Mouse (Mus musculus): ENCODE results near the gene Plscr2. TPM values are rescaled to one million over a fixed set of nuclear protein-coding genes. Genes with fewer than 3 reads are reported as not detected.
"Not testable (repeated sequence)": the region's sequence is repeated elsewhere in the genome, so short reads cannot be mapped to it uniquely, and the experiment has no call there.

Plscr2 gene
- polyA plus RNA-seq, 1 experiment from 2014 or later = 1.4 TPM

- DNase-seq (ENCODE audit: low spot score); H3K4me3 ChIP-seq (ENCODE audit: low read depth, low read length); H3K27ac ChIP-seq (ENCODE audit: low read depth, low read length); H3K36me3 ChIP-seq (ENCODE audit: control insufficient read depth, insufficient read depth, low read length); H3K9ac ChIP-seq (ENCODE audit: low read depth, low read length); H3K4me1 ChIP-seq (replicated peaks; ENCODE audit: control insufficient read depth, insufficient read depth, low read length); ATAC-seq (ENCODE audit: low FRiP score); H3K27me3 ChIP-seq (ENCODE audit: control insufficient read depth, insufficient read depth, low read length); H3K9me3 ChIP-seq (ENCODE audit: control insufficient read depth, low read length); H3K4me2 ChIP-seq (replicated peaks; ENCODE audit: low read depth, low read length): not testable (repeated sequence)
- WGBS = 69% methylated on average over 9 of the region's 9 CpGs
These were observed 50.5 kb downstream of the Plscr2 start for GRCm38 (mm10) chr9:92325936-92326335.

GRCm38 (mm10) chr9:92326813-92327212 is 51.4 kb downstream of the Plscr2 start:
- Histone ChIP-seq H3K4me3 (ENCODE audit: low read depth, low read length) (no peak overlapping the region), H3K9me3 (ENCODE audit: control insufficient read depth, low read length) (no peaks in the 10 kb centered on the region), H3K4me2 (replicated peaks; ENCODE audit: low read depth, low read length) (no peak overlapping the region), H3K27ac (ENCODE audit: low read depth, low read length) (no peak overlapping the region), H3K9ac (ENCODE audit: low read depth, low read length) (no peak overlapping the region), H3K27me3 (ENCODE audit: control insufficient read depth, insufficient read depth, low read length) (no peaks in the 10 kb centered on the region), H3K4me1 (replicated peaks; ENCODE audit: control insufficient read depth, insufficient read depth, low read length) (no peaks in the 10 kb centered on the region), H3K36me3 (ENCODE audit: control insufficient read depth, insufficient read depth, low read length) (no peaks in the 10 kb centered on the region)
- ATAC-seq (ENCODE audit: low FRiP score) (no peak), DNase-seq (ENCODE audit: low spot score) (no peak)
- WGBS = 89% methylated on average over 4 of the region's 4 CpGs

- H3K9me3 ChIP-seq (ENCODE audit: control insufficient read depth, low read length) = no peaks in the 10 kb centered on the region
- H3K4me1 ChIP-seq (replicated peaks; ENCODE audit: control insufficient read depth, insufficient read depth, low read length) = no peaks in the 10 kb centered on the region
- H3K4me2 ChIP-seq (replicated peaks; ENCODE audit: low read depth, low read length) = no peak overlapping the region
- H3K27ac ChIP-seq (ENCODE audit: low read depth, low read length) = no peak overlapping the region
- DNase-seq (ENCODE audit: low spot score) (no peak), ATAC-seq (ENCODE audit: low FRiP score) (no peak)
- 94% methylated on average over 4 of the region's 4 CpGs for WGBS
- no peaks in the 10 kb centered on the region for H3K36me3 ChIP-seq (ENCODE audit: control insufficient read depth, insufficient read depth, low read length)
- H3K9ac ChIP-seq (ENCODE audit: low read depth, low read length) = no peak overlapping the region
- no peaks in the 10 kb centered on the region for H3K27me3 ChIP-seq (ENCODE audit: control insufficient read depth, insufficient read depth, low read length)
- no peak overlapping the region for H3K4me3 ChIP-seq (ENCODE audit: low read depth, low read length)
These were observed 56.0 kb downstream of the Plscr2 start for GRCm38 (mm10) chr9:92331383-92331782.

- Histone ChIP-seq H3K27ac (ENCODE audit: low read depth, low read length) (no peak overlapping the region), H3K4me3 (ENCODE audit: low read depth, low read length) (no peak overlapping the region), H3K36me3 (ENCODE audit: control insufficient read depth, insufficient read depth, low read length) (no peaks in the 10 kb centered on the region), H3K27me3 (ENCODE audit: control insufficient read depth, insufficient read depth, low read length) (no peaks in the 10 kb centered on the region), H3K4me2 (replicated peaks; ENCODE audit: low read depth, low read length) (no peak overlapping the region), H3K9me3 (ENCODE audit: control insufficient read depth, low read length) (no peaks in the 10 kb centered on the region), H3K4me1 (replicated peaks; ENCODE audit: control insufficient read depth, insufficient read depth, low read length) (no peaks in the 10 kb centered on the region), H3K9ac (ENCODE audit: low read depth, low read length) (no peak overlapping the region)
- ATAC-seq (ENCODE audit: low FRiP score) (no peak), DNase-seq (ENCODE audit: low spot score) (no peak)
- 96% methylated on average over 10 of the region's 10 CpGs for WGBS
These were observed 59.4 kb downstream of the Plscr2 start for GRCm38 (mm10) chr9:92334845-92335244.

GRCm38 (mm10) chr9:92335277-92335818 is 59.9 kb downstream of the Plscr2 start:
- Histone ChIP-seq H3K9me3 (ENCODE audit: control insufficient read depth, low read length) (no peaks in the 10 kb centered on the region), H3K4me1 (replicated peaks; ENCODE audit: control insufficient read depth, insufficient read depth, low read length) (no peaks in the 10 kb centered on the region), H3K36me3 (ENCODE audit: control insufficient read depth, insufficient read depth, low read length) (no peaks in the 10 kb centered on the region), H3K4me3 (ENCODE audit: low read depth, low read length) (no peak overlapping the region), H3K27ac (ENCODE audit: low read depth, low read length) (no peak overlapping the region), H3K4me2 (replicated peaks; ENCODE audit: low read depth, low read length) (no peak overlapping the region), H3K9ac (ENCODE audit: low read depth, low read length) (no peak overlapping the region), H3K27me3 (ENCODE audit: control insufficient read depth, insufficient read depth, low read length) (no peaks in the 10 kb centered on the region)
- DNase-seq (ENCODE audit: low spot score) (no peak), ATAC-seq (ENCODE audit: low FRiP score) (no peak)
- 90% methylated on average over 6 of the region's 6 CpGs for WGBS

- H3K27ac ChIP-seq (ENCODE audit: low read depth, low read length) = no peak overlapping the region
- H3K4me1 ChIP-seq (replicated peaks; ENCODE audit: control insufficient read depth, insufficient read depth, low read length) = no peaks in the 10 kb centered on the region
- 96% methylated on average over 1 of the region's 1 CpGs for WGBS
- H3K9me3 ChIP-seq (ENCODE audit: control insufficient read depth, low read length) = no peaks in the 10 kb centered on the region
- no peak overlapping the region for H3K4me3 ChIP-seq (ENCODE audit: low read depth, low read length)
- no peaks in the 10 kb centered on the region for H3K36me3 ChIP-seq (ENCODE audit: control insufficient read depth, insufficient read depth, low read length)
- no peaks in the 10 kb centered on the region for H3K27me3 ChIP-seq (ENCODE audit: control insufficient read depth, insufficient read depth, low read length)
- DNase-seq (ENCODE audit: low spot score) = no peak
- ATAC-seq (ENCODE audit: low FRiP score) = no peak
- H3K4me2 ChIP-seq (replicated peaks; ENCODE audit: low read depth, low read length) = no peak overlapping the region
- H3K9ac ChIP-seq (ENCODE audit: low read depth, low read length) = no peak overlapping the region
These were observed 61.7 kb downstream of the Plscr2 start for GRCm38 (mm10) chr9:92337063-92337462.

- Histone ChIP-seq H3K36me3 (ENCODE audit: control insufficient read depth, insufficient read depth, low read length) (no peaks in the 10 kb centered on the region), H3K27ac (ENCODE audit: low read depth, low read length) (no peak overlapping the region), H3K4me1 (replicated peaks; ENCODE audit: control insufficient read depth, insufficient read depth, low read length) (no peaks in the 10 kb centered on the region), H3K27me3 (ENCODE audit: control insufficient read depth, insufficient read depth, low read length) (no peaks in the 10 kb centered on the region), H3K4me2 (replicated peaks; ENCODE audit: low read depth, low read length) (no peak overlapping the region), H3K9me3 (ENCODE audit: control insufficient read depth, low read length) (no peaks in the 10 kb centered on the region), H3K4me3 (ENCODE audit: low read depth, low read length) (no peak overlapping the region), H3K9ac (ENCODE audit: low read depth, low read length) (no peak overlapping the region)
- ATAC-seq (ENCODE audit: low FRiP score) (no peak), DNase-seq (ENCODE audit: low spot score) (no peak)
- 92% methylated on average over 3 of the region's 3 CpGs for WGBS
These were observed 62.3 kb downstream of the Plscr2 start for GRCm38 (mm10) chr9:92337661-92338060.

- no peak overlapping the region for H3K9ac ChIP-seq (ENCODE audit: low read depth, low read length)
- no peaks in the 10 kb centered on the region for H3K36me3 ChIP-seq (ENCODE audit: control insufficient read depth, insufficient read depth, low read length)
- WGBS = 89% methylated on average over 1 of the region's 1 CpGs
- no peaks in the 10 kb centered on the region for H3K4me1 ChIP-seq (replicated peaks; ENCODE audit: control insufficient read depth, insufficient read depth, low read length)
- no peaks in the 10 kb centered on the region for H3K27me3 ChIP-seq (ENCODE audit: control insufficient read depth, insufficient read depth, low read length)
- no peak overlapping the region for H3K27ac ChIP-seq (ENCODE audit: low read depth, low read length)
- H3K4me2 ChIP-seq (replicated peaks; ENCODE audit: low read depth, low read length) = no peak overlapping the region
- no peaks in the 10 kb centered on the region for H3K9me3 ChIP-seq (ENCODE audit: control insufficient read depth, low read length)
- H3K4me3 ChIP-seq (ENCODE audit: low read depth, low read length) = no peak overlapping the region
- DNase-seq (ENCODE audit: low spot score) = no peak
- no peak for ATAC-seq (ENCODE audit: low FRiP score)
These were observed 63.6 kb downstream of the Plscr2 start for GRCm38 (mm10) chr9:92338954-92339353.

Measured in hindbrain, embryonic 11.5 days (tissue).